ENCODE assay signal across 34 mouse cellular contexts in genomic region chr1:134210179-134210755, GRCm38 (mm10). TPM values are rescaled to one million over a fixed set of nuclear protein-coding genes. Genes with fewer than 3 reads are reported as not detected.
DNase-seq lines count a peak whose midpoint lies in the region; ATAC-seq and TF ChIP-seq lines count a peak whose summit lies in the region.
"Had no signal": no experiment of that assay in that cellular context is flagged by ENCODE, and none has a peak within 500 bp of the region (broad histone marks: within the 10 kb centered on the region; RNA-seq: fewer than 3 reads in every experiment).

No protein-coding gene starts in this region.

- no peak for ATAC-seq in kidney, embryonic 16.5 days (ENCODE audit: low FRiP score, low TSS enrichment)
- no peak for ATAC-seq in megakaryocyte, adult 5-6 weeks (ENCODE audit: poor library complexity, severe bottlenecking)
- ATAC-seq: forebrain, postnatal 0 days; hindbrain, postnatal 0 days; intestine, embryonic 15.5 days; liver, embryonic 12.5 days; liver, postnatal 0 days; Patski had no signal

- 30% methylated on average over 6 of the region's 6 CpGs for WGBS in cerebellum, adult 2 months
- WGBS in kidney, embryonic 16.5 days = 80% methylated on average over 6 of the region's 6 CpGs

- no peak overlapping the region for H3K4me2 ChIP-seq in kidney, embryonic 16.5 days (replicated peaks; ENCODE audit: low read depth, low read length)
- H3K4me2 ChIP-seq: embryonic facial prominence, embryonic 15.5 days; forebrain, embryonic 12.5 days; heart, embryonic 13.5 days; intestine, embryonic 15.5 days; liver, embryonic 12.5 days; midbrain, embryonic 12.5 days; neural tube, embryonic 12.5 days had no signal

- TF ChIP-seq POLR2A in cerebellum, adult 2 months (IDR thresholded peaks at IDR 0.05; ENCODE audit: borderline replicate concordance, insufficient read depth, low read length) = no peak
- TF ChIP-seq POLR2A in testis, adult 2 months (IDR thresholded peaks at IDR 0.05; ENCODE audit: control insufficient read depth, low read depth, low read length) = no peak

- no peak overlapping the region for H3K4me3 ChIP-seq in cerebellum, adult 2 months (replicated peaks; ENCODE audit: insufficient read depth, low read depth, low read length)
- no peak overlapping the region for H3K4me3 ChIP-seq in kidney, embryonic 16.5 days (ENCODE audit: low read length)
- H3K4me3 ChIP-seq in testis, adult 2 months (ENCODE audit: control insufficient read depth, low read depth, low read length) = no peak overlapping the region
- H3K4me3 ChIP-seq: embryonic facial prominence, embryonic 10.5 days; embryonic facial prominence, embryonic 15.5 days; forebrain, embryonic 12.5 days; heart, embryonic 13.5 days; intestine, embryonic 15.5 days; liver, embryonic 12.5 days; megakaryocyte, embryonic 14.5 days; midbrain, embryonic 12.5 days; myocyte; neural tube, embryonic 12.5 days had no signal

- no peaks in the 10 kb centered on the region for H3K36me3 ChIP-seq in kidney, embryonic 16.5 days (ENCODE audit: insufficient read depth, low read length)
- no peaks in the 10 kb centered on the region for H3K36me3 ChIP-seq in testis, adult 2 months (ENCODE audit: control insufficient read depth, insufficient read depth, low read length)
- H3K36me3 ChIP-seq: embryonic facial prominence, embryonic 10.5 days; embryonic facial prominence, embryonic 15.5 days; forebrain, embryonic 12.5 days; heart, embryonic 13.5 days; intestine, embryonic 15.5 days; liver, embryonic 12.5 days; midbrain, embryonic 12.5 days; neural tube, embryonic 12.5 days had no signal

- peak overlapping the region; percentile 72 for H3K27ac ChIP-seq in cerebellum, adult 2 months (ENCODE audit: insufficient read depth, low read length)
- H3K27ac ChIP-seq in kidney, embryonic 16.5 days (ENCODE audit: low read length) = peak overlapping the region; percentile 78; the same call in 1 of the 2 replicates
- peak overlapping the region; percentile 59 for H3K27ac ChIP-seq in testis, adult 2 months (ENCODE audit: control insufficient read depth, insufficient read depth, low read depth, low read length)
- H3K27ac ChIP-seq: embryonic facial prominence, embryonic 15.5 days; forebrain, embryonic 12.5 days; heart, embryonic 13.5 days; hindbrain, postnatal 0 days; liver, embryonic 12.5 days; midbrain, embryonic 12.5 days; neural tube, embryonic 12.5 days had no signal

- no peaks in the 10 kb centered on the region for H3K27me3 ChIP-seq in cerebellum, adult 2 months (ENCODE audit: control insufficient read depth, insufficient read depth, low read length)
- H3K27me3 ChIP-seq in kidney, embryonic 16.5 days (ENCODE audit: insufficient read depth, low read length) = no peaks in the 10 kb centered on the region
- no peaks in the 10 kb centered on the region for H3K27me3 ChIP-seq in testis, adult 2 months (ENCODE audit: control insufficient read depth, insufficient read depth, low read length)
- H3K27me3 ChIP-seq: CH12.LX; embryonic facial prominence, embryonic 15.5 days; intestine, embryonic 15.5 days; neural tube, embryonic 12.5 days; Patski had no signal

- DNase-seq in cerebellum, adult 2 months = peak in 1 of 2 experiments; percentile 64
- no peak for DNase-seq in cerebellum, adult 11-12 months
- no peak for DNase-seq in kidney, postnatal 25 days
- no peak for DNase-seq in testis, postnatal 10 days (ENCODE audit: low spot score)
- no peak for DNase-seq in urinary bladder, adult 18-20 months (ENCODE audit: low spot score in 2 of 2)
- DNase-seq: adrenal gland, postnatal 25 days; cerebellum, postnatal 14 days; forebrain, postnatal 0 days; heart, postnatal 10 days; kidney, adult 9 months; layer of hippocampus, adult 9-11 months; liver, postnatal 0 days; lung, postnatal 36 days; thymus, postnatal 14 days had no signal

- H3K9me3 ChIP-seq in kidney, embryonic 16.5 days (ENCODE audit: low read length) = no peaks in the 10 kb centered on the region
- H3K9me3 ChIP-seq: embryonic facial prominence, embryonic 10.5 days; embryonic facial prominence, embryonic 15.5 days; forebrain, embryonic 12.5 days; heart, embryonic 13.5 days; intestine, embryonic 15.5 days; liver, embryonic 12.5 days; midbrain, embryonic 12.5 days; neural tube, embryonic 12.5 days had no signal

- no peak for TF ChIP-seq CTCF in cerebellum, adult 2 months (IDR thresholded peaks at IDR 0.05; ENCODE audit: borderline replicate concordance, insufficient read depth, low read depth, low read length)
- TF ChIP-seq CTCF in testis, adult 2 months (IDR thresholded peaks at IDR 0.05; ENCODE audit: control insufficient read depth, insufficient read depth, insufficient replicate concordance, low read depth, low read length) = no peak

- no peak overlapping the region for H3K9ac ChIP-seq in kidney, embryonic 16.5 days (replicated peaks; ENCODE audit: low read length)
- H3K9ac ChIP-seq: embryonic facial prominence, embryonic 15.5 days; forebrain, embryonic 12.5 days; forebrain, postnatal 0 days; heart, embryonic 13.5 days; intestine, embryonic 15.5 days; liver, embryonic 12.5 days; liver, postnatal 0 days; midbrain, embryonic 12.5 days; neural tube, embryonic 12.5 days had no signal

- peaks cover 70% of the 10 kb centered on the region for H3K4me1 ChIP-seq in cerebellum, adult 2 months (ENCODE audit: control insufficient read depth, insufficient read depth, low read length)
- H3K4me1 ChIP-seq in kidney, embryonic 16.5 days (ENCODE audit: insufficient read depth, low read length) = peaks cover 34% of the 10 kb centered on the region
- peaks cover 8% of the 10 kb centered on the region; the same call in 1 of the 2 replicates for H3K4me1 ChIP-seq in testis, adult 2 months (ENCODE audit: control insufficient read depth, insufficient read depth, low read length)
- H3K4me1 ChIP-seq: midbrain, embryonic 12.5 days had no signal

RNA-seq across cellular contexts. Expression of gene Mybph, which starts 17.0 kb away (rescaled TPM):
- 0.14 and 0.18 TPM in 2 replicates for polyA plus RNA-seq in cerebellum, adult 2 months (2012; rRNA removed)
- 1.6 and 1.7 TPM in 2 replicates for polyA plus RNA-seq in kidney, embryonic 16.5 days (2015; fragmentation: Nextera tagmentation; extraction: Ambion mirVana)
- 0.16 and 0.20 TPM in 2 replicates for polyA plus RNA-seq in testis, adult 2 months (2012; rRNA removed)
- total RNA-seq in megakaryocyte, adult 5-6 weeks (2015) = 0.09 and 0.16 TPM in 2 replicates
- total RNA-seq in megakaryocyte, adult 5-6 weeks (2017) = not detected in 2 replicates
- total RNA-seq: adrenal gland, postnatal 25 days; hindbrain, postnatal 0 days; left cerebral cortex, postnatal 14 days; MEL; midbrain, postnatal 0 days had no signal
- polyA plus RNA-seq: liver, postnatal 0 days; midbrain, embryonic 12.5 days; midbrain, postnatal 0 days; Patski; stomach, embryonic 14.5 days had no signal

RNA-seq across cellular contexts. Expression of gene Adora1, which starts 25.0 kb away (rescaled TPM):
- 154 and 160 TPM in 2 replicates for polyA plus RNA-seq in cerebellum, adult 2 months (2012; rRNA removed)
- 10.4 and 10.6 TPM in 2 replicates for polyA plus RNA-seq in kidney, embryonic 16.5 days (2015; fragmentation: Nextera tagmentation; extraction: Ambion mirVana)
- polyA plus RNA-seq in testis, adult 2 months (2012; rRNA removed) = 19.4 and 28.0 TPM in 2 replicates
- not detected in 2 replicates for total RNA-seq in megakaryocyte, adult 5-6 weeks (2015)
- total RNA-seq in megakaryocyte, adult 5-6 weeks (2017) = not detected in 2 replicates
- total RNA-seq: CH12.LX, MEL had no signal

RNA-seq across cellular contexts. Expression of gene Chil1, which starts 28.3 kb away (rescaled TPM):
- 19.8 and 24.2 TPM in 2 replicates for polyA plus RNA-seq in cerebellum, adult 2 months (2012; rRNA removed)
- 0.85 and 1.4 TPM in 2 replicates for polyA plus RNA-seq in kidney, embryonic 16.5 days (2015; fragmentation: Nextera tagmentation; extraction: Ambion mirVana)
- 0.05 TPM in 1 of 2 replicates, not detected in the other for polyA plus RNA-seq in testis, adult 2 months (2012; rRNA removed)
- total RNA-seq in megakaryocyte, adult 5-6 weeks (2015) = 137 and 168 TPM in 2 replicates
- total RNA-seq in megakaryocyte, adult 5-6 weeks (2017) = 120 and 142 TPM in 2 replicates
- total RNA-seq: MEL had no signal
